Mouse (Mus musculus): ENCODE results near the gene Trmt5. TPM values are rescaled to one million over a fixed set of nuclear protein-coding genes. Genes with fewer than 3 reads are reported as not detected.

The Trmt5 gene
- total RNA-seq, 1 experiment from 2014 or later = 29.6 TPM

- ATAC-seq (replicated peaks in 1 of 2; ENCODE audit: insufficient read depth in 1 of 2, low FRiP score in 2 of 2, low TSS enrichment in 1 of 2, low read depth in 1 of 2, poor library complexity in 2 of 2, severe bottlenecking in 2 of 2) = no peak
These were observed 8.4 kb upstream of the Trmt5 start for GRCm38 (mm10) chr12:73294884-73295283.

DNA sequence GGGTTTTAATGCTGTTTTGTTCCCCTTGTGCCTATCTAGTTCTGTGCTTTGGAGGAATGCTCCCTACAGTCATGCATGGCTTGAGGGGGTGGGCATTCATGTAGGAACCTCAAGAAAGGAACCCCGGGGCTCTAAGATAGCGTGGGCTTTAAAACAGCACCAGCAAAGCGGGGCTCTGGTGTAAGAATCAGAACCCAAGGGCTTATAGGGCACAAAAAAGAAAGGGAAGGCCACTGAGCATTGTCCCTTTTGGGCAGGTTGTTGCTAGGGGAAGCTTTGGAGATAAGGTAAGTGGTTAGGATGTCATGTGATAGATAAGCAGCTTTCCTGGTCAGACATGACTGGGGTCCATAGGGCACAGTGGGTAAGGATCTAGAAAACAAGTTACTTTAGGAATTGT lies 2.1 kb upstream of the Trmt5 start:
- ATAC-seq (replicated peaks in 1 of 2; ENCODE audit: insufficient read depth in 1 of 2, low FRiP score in 2 of 2, low TSS enrichment in 1 of 2, low read depth in 1 of 2, poor library complexity in 2 of 2, severe bottlenecking in 2 of 2) = no peak

GRCm38 (mm10) chr12:73287609-73288008 lies 1.1 kb upstream of the Trmt5 start:
- ATAC-seq (replicated peaks in 1 of 2; ENCODE audit: insufficient read depth in 1 of 2, low FRiP score in 2 of 2, low TSS enrichment in 1 of 2, low read depth in 1 of 2, poor library complexity in 2 of 2, severe bottlenecking in 2 of 2) = no peak

GRCm38 (mm10) chr12:73274921-73275320 lies 11.6 kb downstream of the Trmt5 start:
- no peak for ATAC-seq (replicated peaks in 1 of 2; ENCODE audit: insufficient read depth in 1 of 2, low FRiP score in 2 of 2, low TSS enrichment in 1 of 2, low read depth in 1 of 2, poor library complexity in 2 of 2, severe bottlenecking in 2 of 2)

DNA sequence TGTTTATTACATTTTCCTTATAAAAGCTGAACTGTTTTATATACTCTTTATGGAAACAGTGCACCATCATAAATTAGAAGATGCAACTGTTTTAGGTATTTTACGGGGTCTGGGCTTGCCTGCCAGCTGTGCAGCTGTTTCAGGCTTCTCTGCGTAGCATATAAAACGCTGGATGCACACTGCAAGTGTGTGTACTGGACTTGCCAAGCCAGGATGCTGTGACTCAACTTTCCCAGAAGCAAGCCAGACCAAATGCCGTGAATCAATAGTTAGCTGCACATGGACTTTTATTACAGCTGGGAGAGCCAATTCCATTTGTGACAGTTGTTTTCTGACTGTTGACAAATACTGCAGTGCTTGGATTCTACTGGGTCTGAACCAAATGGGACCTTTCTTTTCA lies 16.6 kb downstream of the Trmt5 start:
- ATAC-seq (replicated peaks in 1 of 2; ENCODE audit: insufficient read depth in 1 of 2, low FRiP score in 2 of 2, low TSS enrichment in 1 of 2, low read depth in 1 of 2, poor library complexity in 2 of 2, severe bottlenecking in 2 of 2) = no peak

DNA sequence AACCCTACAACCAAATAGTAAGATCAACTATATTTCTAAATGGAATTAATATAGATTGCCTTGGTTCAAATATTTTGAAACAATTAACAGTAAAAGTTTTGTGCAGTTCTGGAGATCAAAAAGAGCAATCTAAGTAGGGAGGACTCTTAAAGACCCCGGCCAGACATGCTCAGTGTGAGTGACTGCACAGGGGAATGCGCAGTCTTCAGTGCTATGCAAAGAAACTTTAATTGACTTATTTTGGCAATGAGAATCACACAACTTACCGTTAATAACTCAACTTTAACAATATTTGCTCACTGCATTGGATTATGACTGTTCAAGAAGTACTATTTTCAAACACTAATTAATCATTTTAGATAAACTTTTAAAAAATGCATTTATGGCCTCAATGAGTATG lies 17.0 kb downstream of the Trmt5 start:
- no peak for ATAC-seq (replicated peaks in 1 of 2; ENCODE audit: insufficient read depth in 1 of 2, low FRiP score in 2 of 2, low TSS enrichment in 1 of 2, low read depth in 1 of 2, poor library complexity in 2 of 2, severe bottlenecking in 2 of 2)

DNA sequence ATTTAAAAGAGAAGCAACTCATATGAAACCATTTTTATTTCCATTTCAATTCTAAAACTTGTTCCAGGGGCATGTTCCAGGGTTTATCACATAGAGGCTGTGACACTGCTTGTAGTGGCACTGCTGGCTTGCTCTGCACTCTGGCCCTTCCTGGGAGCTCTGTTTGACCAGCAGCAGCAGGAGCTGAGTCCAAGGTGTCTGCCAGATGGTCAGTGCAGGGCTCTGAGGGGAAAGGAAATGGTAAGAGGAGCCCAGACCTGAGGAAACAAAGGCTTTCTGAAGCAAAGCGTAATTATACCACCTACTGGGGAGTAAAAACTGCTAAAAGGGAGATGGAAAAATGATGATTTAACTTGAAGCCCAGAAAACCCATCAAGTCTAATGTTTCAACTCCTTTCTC lies 18.0 kb downstream of the Trmt5 start:
- ATAC-seq (replicated peaks in 1 of 2; ENCODE audit: insufficient read depth in 1 of 2, low FRiP score in 2 of 2, low TSS enrichment in 1 of 2, low read depth in 1 of 2, poor library complexity in 2 of 2, severe bottlenecking in 2 of 2) = no peak

DNA sequence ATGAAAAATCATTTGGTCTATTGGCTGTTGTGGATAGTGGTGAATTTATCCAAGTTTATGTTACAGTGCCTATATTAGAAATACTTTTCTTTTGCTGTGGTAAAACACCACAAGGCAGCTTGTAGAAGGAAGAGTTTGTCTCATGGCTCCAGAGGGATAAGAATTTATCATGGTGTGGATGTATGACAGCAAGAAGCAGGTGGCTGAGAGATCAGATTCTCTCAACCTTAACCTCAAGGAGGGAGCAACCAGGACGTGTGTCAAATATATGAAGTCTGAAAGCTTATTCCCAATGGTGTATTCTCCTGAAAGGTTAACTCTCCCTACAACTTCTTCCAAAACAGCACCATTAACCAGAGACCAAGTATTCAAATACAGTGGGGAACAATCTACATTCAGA lies 19.9 kb downstream of the Trmt5 start:
- ATAC-seq (replicated peaks in 1 of 2; ENCODE audit: insufficient read depth in 1 of 2, low FRiP score in 2 of 2, low TSS enrichment in 1 of 2, low read depth in 1 of 2, poor library complexity in 2 of 2, severe bottlenecking in 2 of 2) = no peak

DNA sequence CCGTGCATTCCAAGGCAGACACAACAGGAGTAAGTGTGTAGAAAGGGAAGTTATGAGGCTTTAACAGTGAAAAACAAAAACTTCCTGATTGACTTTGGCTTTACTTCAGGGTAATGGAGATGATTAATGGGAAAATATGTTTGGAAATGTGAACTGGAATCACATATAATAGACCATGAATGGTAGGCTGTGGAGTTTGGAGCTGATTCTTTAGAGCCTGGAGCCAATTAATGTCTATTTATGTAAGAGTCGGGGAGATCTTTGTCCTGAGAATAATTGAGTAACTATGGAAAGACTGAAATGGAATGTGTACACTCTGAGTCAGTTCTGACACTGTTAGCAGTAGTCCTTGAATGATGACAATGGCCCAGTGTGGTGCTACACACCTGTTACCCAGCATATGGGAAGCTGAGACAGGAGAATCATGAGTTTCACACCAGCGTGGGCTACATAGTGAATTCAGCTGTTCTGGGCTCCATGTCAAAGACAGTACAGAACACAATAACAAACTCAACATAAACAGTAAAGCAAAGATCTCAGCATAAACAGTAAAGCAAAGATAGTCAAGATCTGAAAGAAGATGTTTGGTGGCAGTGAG lies 21.0 kb downstream of the Trmt5 start:
- no peak for ATAC-seq (replicated peaks in 1 of 2; ENCODE audit: insufficient read depth in 1 of 2, low FRiP score in 2 of 2, low TSS enrichment in 1 of 2, low read depth in 1 of 2, poor library complexity in 2 of 2, severe bottlenecking in 2 of 2)

- ATAC-seq (replicated peaks in 1 of 2; ENCODE audit: insufficient read depth in 1 of 2, low FRiP score in 2 of 2, low TSS enrichment in 1 of 2, low read depth in 1 of 2, poor library complexity in 2 of 2, severe bottlenecking in 2 of 2) = no peak
These were observed 26.2 kb downstream of the Trmt5 start for GRCm38 (mm10) chr12:73260339-73260738.

DNA sequence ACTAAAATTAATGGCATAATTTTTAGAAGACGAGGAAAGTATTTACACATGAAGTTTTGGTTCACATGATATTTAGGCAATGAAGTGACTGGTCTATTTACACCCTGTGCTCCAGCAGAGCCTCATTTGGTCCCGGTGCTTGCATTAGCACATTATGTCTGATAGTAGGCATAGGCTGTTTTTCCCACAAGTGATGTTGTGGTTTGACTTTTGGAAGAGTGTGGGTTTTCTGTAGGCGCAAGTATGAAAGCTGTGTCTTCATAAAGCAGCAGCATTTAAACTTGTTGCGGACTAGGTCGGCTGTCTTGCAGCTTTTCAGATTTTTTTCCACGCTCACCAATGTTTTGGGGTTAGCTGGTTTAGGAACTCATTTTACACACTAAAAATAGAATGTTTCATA lies 27.2 kb downstream of the Trmt5 start:
- no peak for ATAC-seq (replicated peaks in 1 of 2; ENCODE audit: insufficient read depth in 1 of 2, low FRiP score in 2 of 2, low TSS enrichment in 1 of 2, low read depth in 1 of 2, poor library complexity in 2 of 2, severe bottlenecking in 2 of 2)

GRCm38 (mm10) chr12:73255006-73255405 lies 31.5 kb downstream of the Trmt5 start:
- ATAC-seq (replicated peaks in 1 of 2; ENCODE audit: insufficient read depth in 1 of 2, low FRiP score in 2 of 2, low TSS enrichment in 1 of 2, low read depth in 1 of 2, poor library complexity in 2 of 2, severe bottlenecking in 2 of 2) = no peak

DNA sequence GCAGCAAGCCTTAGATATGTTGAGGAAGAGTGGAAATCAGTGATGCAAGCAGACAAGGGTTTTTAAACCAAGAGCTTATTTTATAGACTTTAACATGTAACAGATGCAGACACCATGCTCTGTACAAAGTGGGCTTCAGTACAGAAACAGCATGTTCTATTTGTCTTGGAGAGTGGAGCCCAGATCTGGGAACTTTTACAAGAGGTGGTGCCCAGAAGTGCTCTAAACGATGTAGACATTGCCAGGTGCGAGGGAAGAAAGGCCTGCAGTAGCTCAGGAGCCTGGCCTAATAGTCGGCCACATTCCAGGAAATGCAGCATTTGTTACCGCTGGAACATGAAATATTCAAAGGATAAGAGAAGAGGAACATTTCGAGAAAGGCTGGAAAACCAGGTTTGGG lies 40.8 kb downstream of the Trmt5 start:
- no peak for ATAC-seq (replicated peaks in 1 of 2; ENCODE audit: insufficient read depth in 1 of 2, low FRiP score in 2 of 2, low TSS enrichment in 1 of 2, low read depth in 1 of 2, poor library complexity in 2 of 2, severe bottlenecking in 2 of 2)

- no peak for ATAC-seq (replicated peaks in 1 of 2; ENCODE audit: insufficient read depth in 1 of 2, low FRiP score in 2 of 2, low TSS enrichment in 1 of 2, low read depth in 1 of 2, poor library complexity in 2 of 2, severe bottlenecking in 2 of 2)
These were observed 44.5 kb downstream of the Trmt5 start for GRCm38 (mm10) chr12:73241960-73242359.

DNA sequence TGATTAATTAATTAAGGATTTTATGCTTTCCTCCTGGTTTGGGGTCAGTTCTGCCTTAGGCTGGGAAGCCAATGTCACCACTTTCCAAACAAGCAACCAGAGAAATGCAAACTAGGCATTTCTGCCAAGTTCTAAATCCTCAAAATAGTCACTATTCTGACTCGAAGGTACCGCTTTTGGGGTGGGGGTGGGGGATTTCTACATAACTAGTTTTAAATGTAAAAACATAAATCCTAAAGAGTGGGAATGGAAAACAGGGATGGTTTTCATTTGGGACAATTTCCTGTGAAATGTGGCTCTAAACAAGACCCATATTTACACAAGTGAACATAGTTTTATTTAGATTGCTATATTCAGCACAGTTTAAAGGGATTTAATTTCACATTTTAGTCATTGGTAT lies 53.9 kb downstream of the Trmt5 start:
- no peak for ATAC-seq (replicated peaks in 1 of 2; ENCODE audit: insufficient read depth in 1 of 2, low FRiP score in 2 of 2, low TSS enrichment in 1 of 2, low read depth in 1 of 2, poor library complexity in 2 of 2, severe bottlenecking in 2 of 2)

GRCm38 (mm10) chr12:73231552-73231951 lies 55.0 kb downstream of the Trmt5 start:
- ATAC-seq (replicated peaks in 1 of 2; ENCODE audit: insufficient read depth in 1 of 2, low FRiP score in 2 of 2, low TSS enrichment in 1 of 2, low read depth in 1 of 2, poor library complexity in 2 of 2, severe bottlenecking in 2 of 2) = no peak

GRCm38 (mm10) chr12:73230196-73230595 lies 56.3 kb downstream of the Trmt5 start:
- no peak for ATAC-seq (replicated peaks in 1 of 2; ENCODE audit: insufficient read depth in 1 of 2, low FRiP score in 2 of 2, low TSS enrichment in 1 of 2, low read depth in 1 of 2, poor library complexity in 2 of 2, severe bottlenecking in 2 of 2)

Measured in hematopoietic stem cell, adult 5-6 weeks (primary cell).